ENCODE assay signal across 8 mouse cellular contexts in genomic region chr9:118506020-118506403, GRCm38 (mm10). TPM values are rescaled to one million over a fixed set of nuclear protein-coding genes. Genes with fewer than 3 reads are reported as not detected.
A peak's percentile ranks its signal among the peaks of the same experiment; 100 is the strongest.
DNase-seq lines count a peak whose midpoint lies in the region; ATAC-seq lines count a peak whose summit lies in the region.

Gene Golga4, plus strand, starts transcription at chr9:118506267.

- peak; percentile 96 for ATAC-seq in forebrain, embryonic 14.5 days
- peak; percentile 87 for ATAC-seq in liver, embryonic 16.5 days (ENCODE audit: low read depth)
- peak; percentile 94 for ATAC-seq in neural tube, embryonic 13.5 days (ENCODE audit: low read depth)

- H3K4me3 ChIP-seq in forebrain, embryonic 14.5 days (ENCODE audit: low read depth, low read length): peak within 1 kb of the TSS; percentile 95
- H3K4me3 ChIP-seq in liver, embryonic 16.5 days (ENCODE audit: low read depth, low read length): peak within 1 kb of the TSS; percentile 86
- peak within 1 kb of the TSS; percentile 93 for H3K4me3 ChIP-seq in neural tube, embryonic 13.5 days

- peak within 1 kb of the TSS; percentile 100 for H3K4me2 ChIP-seq in forebrain, embryonic 14.5 days (ENCODE audit: low read length)
- peak within 1 kb of the TSS; percentile 72 for H3K4me2 ChIP-seq in liver, embryonic 16.5 days (ENCODE audit: low read depth, low read length)
- peak within 1 kb of the TSS; percentile 99 for H3K4me2 ChIP-seq in neural tube, embryonic 13.5 days

- H3K9ac ChIP-seq in forebrain, embryonic 14.5 days (ENCODE audit: low read length): peak within 1 kb of the TSS; percentile 98
- H3K9ac ChIP-seq in liver, embryonic 16.5 days (ENCODE audit: low read depth, low read length): peak within 1 kb of the TSS; percentile 86
- peak within 1 kb of the TSS; percentile 95 for H3K9ac ChIP-seq in neural tube, embryonic 13.5 days

- peak; percentile 90 for DNase-seq in ES-CJ7 (ENCODE audit: low read depth, low spot score)
- peak; percentile 91 for DNase-seq in cerebellum, adult 11 months
- DNase-seq in forebrain, embryonic 14.5 days (ENCODE audit: low spot score): peak; percentile 94
- DNase-seq in heart, postnatal 10 days: peak; percentile 92 to 95
- no peak for DNase-seq in large intestine, adult 2 months (ENCODE audit: low read depth, low spot score)
- DNase-seq in telencephalon, adult 2 months (ENCODE audit: low read depth, low spot score): peak; percentile 81

- H3K4me1 ChIP-seq in forebrain, embryonic 14.5 days (ENCODE audit: control insufficient read depth, insufficient read depth, low read length): peaks cover 13% of the 10 kb centered on the region
- peaks cover 22% of the 10 kb centered on the region for H3K4me1 ChIP-seq in liver, embryonic 16.5 days (ENCODE audit: control insufficient read depth, low read depth, low read length)
- peaks cover 39% of the 10 kb centered on the region for H3K4me1 ChIP-seq in neural tube, embryonic 13.5 days (replicated peaks)

- no peaks in the 10 kb centered on the region for H3K36me3 ChIP-seq in forebrain, embryonic 14.5 days (ENCODE audit: control insufficient read depth, insufficient read depth, low read length)
- no peaks in the 10 kb centered on the region for H3K36me3 ChIP-seq in liver, embryonic 16.5 days (ENCODE audit: control insufficient read depth, insufficient read depth)
- 0 out of 2 replicates have a peak, but pooled peaks cover 5% of the 10 kb centered on the region for H3K36me3 ChIP-seq in neural tube, embryonic 13.5 days

- peak within 1 kb of the TSS; percentile 70 for H3K27ac ChIP-seq in forebrain, embryonic 14.5 days (ENCODE audit: low read depth, low read length)
- H3K27ac ChIP-seq in liver, embryonic 16.5 days (ENCODE audit: low read length): peak within 1 kb of the TSS; percentile 69
- peak within 1 kb of the TSS; percentile 78 for H3K27ac ChIP-seq in neural tube, embryonic 13.5 days (replicated peaks)

- under 1% methylated on average over 39 of the region's 43 CpGs for WGBS in forebrain, embryonic 14.5 days
- under 1% methylated on average over 43 of the region's 43 CpGs for WGBS in large intestine, adult 2 months
- WGBS in liver, embryonic 16.5 days (ENCODE audit: insufficient replicate concordance): under 1% methylated on average over 43 of the region's 43 CpGs
- WGBS in neural tube, embryonic 13.5 days: under 1% methylated on average over 43 of the region's 43 CpGs

- no peaks in the 10 kb centered on the region for H3K9me3 ChIP-seq in forebrain, embryonic 14.5 days (replicated peaks; ENCODE audit: control insufficient read depth, low read length)
- H3K9me3 ChIP-seq in liver, embryonic 16.5 days (replicated peaks; ENCODE audit: control insufficient read depth, low read length): no peaks in the 10 kb centered on the region
- no peaks in the 10 kb centered on the region for H3K9me3 ChIP-seq in neural tube, embryonic 13.5 days

- intact Hi-C loops in heart, postnatal 10 days (cut with DNase I): no loop called here

- H3K27me3 ChIP-seq in forebrain, embryonic 14.5 days (replicated peaks; ENCODE audit: control insufficient read depth, insufficient read depth, low read length): no peaks in the 10 kb centered on the region
- no peaks in the 10 kb centered on the region for H3K27me3 ChIP-seq in liver, embryonic 16.5 days (ENCODE audit: control insufficient read depth, insufficient read depth, low read depth, low read length)
- H3K27me3 ChIP-seq in neural tube, embryonic 13.5 days: no peaks in the 10 kb centered on the region

RNA-seq across cellular contexts. Expression of gene Golga4, which starts in this region (rescaled TPM):
- 28.5 and 41.2 TPM in 2 replicates for polyA plus RNA-seq in forebrain, embryonic 14.5 days (2014; fragmentation: Nextera tagmentation; extraction: Ambion mirVana)
- total RNA-seq in heart, postnatal 10 days (2021): 100 to 1,000 TPM; 171 to 176 TPM
- 17.0 and 24.6 TPM in 2 replicates for polyA plus RNA-seq in large intestine, adult 2 months (2012; rRNA removed)
- polyA plus RNA-seq in liver, embryonic 16.5 days (2015; fragmentation: Nextera tagmentation; extraction: Ambion mirVana): 13.3 and 13.7 TPM in 2 replicates
- polyA plus RNA-seq in neural tube, embryonic 13.5 days (2015; fragmentation: Nextera tagmentation; extraction: Ambion mirVana): 49.3 TPM in 2 replicates
